Mouse (Mus musculus) regulatory T cell (primary cell): ENCODE data around the gene Tspan18.

Source experiments
- in situ Hi-C: fragments of 300-600 bp; cut with MboI, MseI; formaldehyde crosslinking; loops from one replicate; pipeline ENCODE4 v1.15.1; 2025; ENCODE audit warnings: high pct_unique_total_duplicates

The Tspan18 gene

DNA sequence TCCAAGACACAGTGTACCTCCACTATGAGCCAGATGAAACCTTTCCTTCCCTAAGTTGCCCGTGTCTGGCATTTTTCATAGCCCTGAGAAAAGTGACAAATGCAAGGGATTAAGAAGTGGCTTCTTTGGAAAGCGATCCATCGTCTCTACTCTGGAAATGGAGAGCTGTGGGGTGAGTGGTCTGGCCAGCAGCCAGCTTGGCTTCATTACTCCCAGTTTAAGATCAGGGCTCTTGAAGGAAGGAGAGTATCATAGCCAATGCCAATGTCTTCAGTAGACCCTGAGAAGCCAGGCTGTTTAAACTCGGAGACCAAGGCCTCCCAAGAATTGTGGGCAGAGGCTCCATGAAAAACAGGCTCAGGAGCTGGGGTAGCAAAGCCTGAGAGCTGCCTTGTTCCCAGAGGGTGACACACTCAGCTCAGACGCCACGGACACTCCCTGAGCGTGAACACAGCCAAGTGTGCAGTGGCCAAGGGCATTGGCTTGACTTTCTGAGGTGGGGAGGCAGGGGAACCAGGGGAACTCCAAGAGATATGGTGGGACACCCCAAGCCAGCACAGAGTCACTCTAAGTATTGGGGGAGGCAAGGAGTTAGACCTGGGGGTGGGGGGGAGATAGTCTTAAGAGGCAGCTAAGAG, 115.8 kb downstream of the Tspan18 start:
- in situ Hi-C loops = no loop called here

DNA sequence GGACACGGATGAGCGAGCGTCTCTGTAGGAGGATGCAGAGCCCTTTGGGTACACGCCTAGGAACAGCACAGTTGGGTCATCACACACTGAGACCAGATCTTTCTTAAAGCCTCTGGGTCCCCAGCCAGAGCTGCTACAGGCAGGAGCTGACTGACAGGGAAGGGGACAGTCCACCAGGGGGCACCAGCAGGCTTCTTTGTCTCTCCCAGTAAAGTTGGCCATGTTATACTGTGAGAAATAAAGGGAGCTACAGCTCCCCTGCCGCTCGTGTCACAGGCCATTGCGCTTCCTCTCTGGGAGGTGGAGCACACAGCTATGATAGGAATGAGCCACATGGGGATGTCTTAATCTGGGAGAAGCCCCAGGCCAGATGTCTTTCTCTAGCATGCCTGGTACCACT, 117.3 kb downstream of the Tspan18 start:
- in situ Hi-C loops = no loop called here

- in situ Hi-C loops = no loop called here
These were observed 118.5 kb downstream of the Tspan18 start for GRCm38 (mm10) chr2:93215790-93216189.

DNA sequence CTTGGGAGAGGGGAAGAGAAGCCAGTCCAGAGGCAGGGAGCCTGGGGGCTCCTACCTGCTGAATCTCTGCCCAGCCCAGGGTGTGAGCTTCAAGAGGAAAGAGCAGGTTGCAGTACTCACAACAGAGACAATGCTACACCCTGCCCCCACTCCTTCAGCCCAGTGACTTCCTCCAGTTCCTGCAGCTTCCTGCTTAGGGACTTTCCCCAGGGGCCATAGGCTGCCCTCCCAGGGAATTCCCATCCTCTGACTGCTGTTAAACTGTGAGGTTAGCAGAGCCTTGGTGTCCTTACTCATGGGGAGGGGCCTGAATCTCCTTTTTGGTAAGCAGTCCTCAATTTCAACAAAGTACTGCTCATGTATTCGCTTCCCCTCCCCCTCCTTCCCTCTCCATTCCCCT, 120.1 kb downstream of the Tspan18 start:
- in situ Hi-C loops = loop anchor here (5.0 kb wide), 3 partner anchors 118 to 258 kb away; partner anchors contain the start of gene Tspan18

GRCm38 (mm10) chr2:93212865-93213264, 121.4 kb downstream of the Tspan18 start:
- in situ Hi-C loops = loop anchor here (5.0 kb wide), 3 partner anchors 119 to 259 kb away; partner anchors contain the start of gene Tspan18

- in situ Hi-C loops = loop anchor here (5.0 kb wide), 3 partner anchors 120 to 260 kb away; partner anchors contain the start of gene Tspan18
These were observed 121.9 kb downstream of the Tspan18 start for GRCm38 (mm10) chr2:93212386-93212785.

GRCm38 (mm10) chr2:93206126-93206525, 128.2 kb downstream of the Tspan18 start:
- in situ Hi-C loops = no loop called here

DNA sequence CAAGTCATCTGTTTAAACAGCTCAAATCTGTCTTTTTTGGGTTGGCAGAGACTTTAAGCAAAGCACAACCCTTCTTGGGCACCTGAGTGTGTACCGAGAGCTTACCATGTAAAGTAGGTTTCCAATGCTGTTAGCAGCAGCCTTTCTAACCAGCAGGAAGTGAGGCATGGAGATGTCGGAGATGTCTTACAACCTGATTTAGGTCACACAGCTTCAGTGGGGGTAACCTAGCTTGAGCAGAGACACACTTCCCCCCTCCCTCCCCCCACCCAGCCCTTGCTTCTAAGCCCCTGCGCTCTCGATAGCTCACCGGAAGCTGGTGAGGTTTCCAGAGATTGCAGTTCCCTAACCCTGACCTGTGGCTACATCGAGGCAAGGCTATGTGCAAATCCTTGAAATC, 129.7 kb downstream of the Tspan18 start:
- in situ Hi-C loops = no loop called here

DNA sequence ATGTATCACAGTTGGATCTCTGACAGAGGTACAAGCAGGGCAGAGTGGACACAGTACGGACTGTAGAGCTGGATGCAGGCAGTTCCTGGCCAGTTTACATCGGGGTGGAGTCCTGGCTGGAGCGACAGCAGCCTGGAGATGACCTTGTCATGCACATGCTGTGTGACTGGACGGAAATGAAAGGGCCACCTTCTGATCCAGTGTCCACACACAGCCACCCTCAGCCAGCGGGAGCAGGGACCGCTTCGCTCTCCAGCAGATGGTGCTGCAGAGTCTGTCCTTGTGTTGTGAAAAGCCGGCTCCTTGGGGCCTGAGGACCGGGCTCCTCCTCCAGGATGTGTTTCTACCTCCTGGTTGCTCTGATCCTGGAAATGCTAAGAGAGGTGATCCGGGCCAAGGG, 130.6 kb downstream of the Tspan18 start:
- in situ Hi-C loops = no loop called here

GRCm38 (mm10) chr2:93202782-93203181, 131.5 kb downstream of the Tspan18 start:
- in situ Hi-C loops = no loop called here

- in situ Hi-C loops = no loop called here
These were observed 132.3 kb downstream of the Tspan18 start for GRCm38 (mm10) chr2:93201997-93202396.

GRCm38 (mm10) chr2:93200681-93201340, 133.5 kb downstream of the Tspan18 start:
- in situ Hi-C loops = no loop called here

DNA sequence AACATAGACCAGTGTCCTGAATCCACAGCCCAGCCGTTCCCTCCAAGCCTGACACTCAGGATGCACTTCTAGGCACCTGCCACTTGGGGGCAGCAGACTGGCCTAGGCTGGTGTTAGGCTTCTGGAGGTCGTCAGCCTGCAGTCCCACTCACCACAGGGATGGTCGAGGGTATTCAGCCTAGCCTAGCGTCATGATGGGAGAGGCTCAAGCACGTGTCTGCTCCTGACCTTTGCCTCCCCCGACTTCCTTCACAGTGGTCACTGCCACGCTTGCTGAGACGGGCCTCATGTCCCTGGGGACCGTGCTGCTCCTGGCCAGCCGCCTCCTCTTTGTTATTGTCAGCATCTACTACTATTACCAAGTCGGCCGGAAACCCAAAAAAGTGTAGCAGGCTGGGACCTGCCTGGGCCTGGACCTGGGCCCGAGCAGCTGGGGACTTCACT, 134.8 kb downstream of the Tspan18 start:
- in situ Hi-C loops = loop anchor here (10.0 kb wide), 1 partner anchor 1205 kb away; no protein-coding TSS in a partner anchor

DNA sequence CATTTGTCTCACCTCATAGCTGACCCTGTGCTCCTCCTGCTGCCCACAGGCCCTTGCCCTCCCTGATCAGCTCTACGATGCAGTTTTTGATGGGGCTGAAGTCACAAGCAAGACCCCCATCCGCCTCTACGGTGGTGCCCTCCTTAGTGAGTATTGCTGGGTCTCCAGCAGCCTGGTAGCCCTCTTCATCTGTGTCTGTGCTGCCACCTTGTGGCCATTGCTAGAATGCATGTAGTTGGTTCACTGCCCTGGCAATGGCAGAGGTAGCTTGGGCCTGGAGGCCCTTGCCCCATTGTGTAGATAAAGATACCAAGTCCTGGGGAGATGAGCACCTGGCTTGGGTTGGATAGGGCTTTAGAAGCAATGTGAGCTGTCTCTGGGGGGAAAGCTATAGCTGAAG, 135.5 kb downstream of the Tspan18 start:
- in situ Hi-C loops = loop anchor here (10.0 kb wide), 1 partner anchor 1204 kb away; no protein-coding TSS in a partner anchor

GRCm38 (mm10) chr2:93193806-93194205, 140.5 kb downstream of the Tspan18 start:
- in situ Hi-C loops = loop anchor here (10.0 kb wide), 1 partner anchor 1199 kb away; no protein-coding TSS in a partner anchor

DNA sequence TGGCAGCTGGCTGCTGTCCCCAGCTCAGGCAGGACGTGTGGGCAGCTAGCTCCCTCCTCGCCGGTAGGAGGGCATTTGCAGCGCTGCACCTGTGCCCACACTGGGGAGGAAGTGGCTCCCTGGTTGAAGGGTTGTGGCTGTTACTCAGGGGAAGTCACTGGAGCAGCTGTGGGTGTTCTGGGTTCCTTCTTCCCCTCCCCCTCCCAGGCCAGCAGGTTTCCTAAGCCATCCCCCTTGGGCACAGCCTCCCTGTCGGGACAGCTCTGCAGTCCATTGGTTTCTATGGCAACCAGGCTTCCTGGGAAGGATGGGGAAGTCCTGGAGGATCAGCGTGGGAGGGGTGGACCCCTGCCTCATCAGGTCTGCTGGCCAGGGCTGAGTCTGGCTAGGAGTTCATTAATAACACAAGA, 141.6 kb downstream of the Tspan18 start:
- in situ Hi-C loops = loop anchor here (10.0 kb wide), 1 partner anchor 1198 kb away; no protein-coding TSS in a partner anchor

DNA sequence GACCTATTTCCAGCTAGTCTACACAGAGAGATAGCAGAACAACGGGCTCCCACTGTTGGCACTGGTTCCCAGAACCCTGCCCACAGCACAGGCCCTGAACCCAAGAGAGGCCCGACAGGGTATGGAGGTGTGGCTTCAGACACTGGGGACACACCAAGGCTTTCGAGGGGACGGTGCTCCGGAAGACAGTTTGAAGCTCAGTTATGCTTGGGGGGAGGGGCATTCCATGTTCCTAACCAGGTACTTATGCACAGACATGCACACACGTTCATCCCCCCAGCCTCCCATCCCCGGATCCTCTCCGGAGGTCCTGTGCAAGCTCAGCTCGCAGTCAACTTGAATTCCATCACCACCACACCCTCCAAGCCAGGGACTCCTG, 142.1 kb downstream of the Tspan18 start:
- in situ Hi-C loops = loop anchor here (10.0 kb wide), 1 partner anchor 1197 kb away; no protein-coding TSS in a partner anchor

GRCm38 (mm10) chr2:93191488-93192181, 142.7 kb downstream of the Tspan18 start:
- in situ Hi-C loops = loop anchor here (10.0 kb wide), 1 partner anchor 1197 kb away; no protein-coding TSS in a partner anchor

DNA sequence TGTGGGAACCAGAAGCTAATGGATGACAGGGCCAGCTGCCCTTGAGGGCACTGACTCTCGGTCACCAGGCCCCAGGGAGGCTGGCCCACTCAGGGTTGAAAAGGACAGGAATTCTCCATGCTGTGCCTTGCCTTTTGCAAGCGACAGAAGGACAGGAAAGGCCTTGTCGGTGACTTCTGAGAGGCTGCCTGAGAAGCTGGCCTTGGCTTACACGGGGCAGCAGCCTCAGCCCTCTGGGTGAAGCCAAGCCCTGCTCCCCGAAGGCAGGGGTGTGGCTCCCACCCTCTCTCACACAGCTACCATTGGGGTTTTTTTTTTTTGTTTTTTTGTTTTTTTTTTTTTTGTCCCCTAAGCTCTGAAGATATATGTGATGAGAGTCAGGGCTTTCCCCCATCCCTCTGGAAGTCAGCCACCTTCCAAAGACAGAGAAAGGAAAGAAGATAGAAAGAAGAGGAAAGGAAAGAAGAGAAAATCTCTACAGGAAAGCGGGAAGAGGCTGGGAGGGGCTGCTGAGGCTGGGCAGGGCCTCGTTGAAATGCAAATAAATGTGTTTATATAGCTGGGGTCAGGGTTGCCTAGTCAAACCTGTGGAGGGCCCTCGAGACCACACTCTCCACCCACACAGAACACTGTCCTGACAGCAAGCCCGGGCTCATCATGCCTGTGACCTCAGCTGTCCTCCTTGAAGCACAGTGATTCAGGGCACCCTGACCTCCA, 143.4 kb downstream of the Tspan18 start:
- in situ Hi-C loops = loop anchor here (10.0 kb wide), 1 partner anchor 1196 kb away; no protein-coding TSS in a partner anchor

DNA sequence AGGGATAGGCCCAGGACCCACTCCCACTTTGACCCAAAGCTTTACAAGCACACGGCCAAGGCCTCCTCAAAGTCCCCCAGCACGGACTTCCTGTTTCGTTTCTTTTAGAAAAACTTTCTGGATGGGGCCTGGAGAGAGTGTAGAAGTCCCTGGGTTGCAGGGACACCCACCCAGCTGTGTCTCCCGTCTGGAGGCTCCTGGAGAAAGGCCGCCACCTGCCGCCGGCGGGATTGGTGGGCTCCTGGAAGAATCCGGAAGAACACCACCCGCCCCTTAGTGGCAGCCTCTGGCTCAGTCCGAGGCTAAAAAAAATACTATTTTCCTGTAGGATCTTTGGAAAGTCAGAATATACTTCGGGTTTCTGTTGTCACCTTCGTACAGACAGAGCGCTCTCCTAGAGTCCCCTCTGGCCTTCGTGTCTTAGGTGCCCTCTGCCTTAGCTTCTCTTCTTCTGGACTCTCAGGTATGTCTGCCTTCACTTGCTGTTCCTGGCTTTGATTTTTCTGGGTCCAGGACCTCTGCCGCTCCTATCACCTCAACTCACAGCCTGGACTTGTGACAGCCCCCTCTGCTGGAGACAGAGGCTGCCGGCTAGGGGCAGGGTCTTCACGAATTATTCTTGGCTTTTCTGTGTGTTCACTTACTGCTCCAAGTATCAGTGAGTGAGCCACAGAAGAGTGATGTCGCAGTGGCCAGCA, 145.4 kb downstream of the Tspan18 start:
- in situ Hi-C loops = no loop called here
